Mouse (Mus musculus): ENCODE measurements around the gene Glis3. TPM values are rescaled to one million over a fixed set of nuclear protein-coding genes. Genes with fewer than 3 reads are reported as not detected.

Gene Glis3
- polyA plus RNA-seq, 1 experiment from 2014 or later: 3.2 TPM

- Histone ChIP-seq H3K27ac (replicated peaks; ENCODE audit: low read depth, low read length) (no peak overlapping the region), H3K9ac (ENCODE audit: low read length) (no peak overlapping the region), H3K36me3 (ENCODE audit: control insufficient read depth, insufficient read depth, low read length) (no peaks in the 10 kb centered on the region), H3K4me1 (ENCODE audit: control insufficient read depth, insufficient read depth, low read length) (no peaks in the 10 kb centered on the region), H3K4me3 (ENCODE audit: low read depth, low read length) (no peak overlapping the region), H3K4me2 (ENCODE audit: low read depth, severe bottlenecking) (no peak overlapping the region), H3K9me3 (ENCODE audit: control insufficient read depth, low read length) (no peaks in the 10 kb centered on the region), H3K27me3 (ENCODE audit: control insufficient read depth, insufficient read depth, low read length) (no peaks in the 10 kb centered on the region)
- WGBS: 44% methylated on average over 4 of the region's 4 CpGs
- ATAC-seq (ENCODE audit: insufficient number of reproducible peaks, low FRiP score, low TSS enrichment, low read depth) (no peak), DNase-seq (ENCODE audit: low spot score) (no peak)
These were observed 31.0 kb downstream of the Glis3 start for GRCm38 (mm10) chr19:28648881-28649280.

- Histone ChIP-seq H3K9ac (ENCODE audit: low read length) (no peak overlapping the region), H3K36me3 (ENCODE audit: control insufficient read depth, insufficient read depth, low read length) (no peaks in the 10 kb centered on the region), H3K27me3 (ENCODE audit: control insufficient read depth, insufficient read depth, low read length) (no peaks in the 10 kb centered on the region), H3K4me1 (ENCODE audit: control insufficient read depth, insufficient read depth, low read length) (no peaks in the 10 kb centered on the region), H3K4me2 (ENCODE audit: low read depth, severe bottlenecking) (no peak overlapping the region), H3K9me3 (ENCODE audit: control insufficient read depth, low read length) (no peaks in the 10 kb centered on the region), H3K27ac (replicated peaks; ENCODE audit: low read depth, low read length) (no peak overlapping the region), H3K4me3 (ENCODE audit: low read depth, low read length) (no peak overlapping the region)
- 84% methylated on average over 6 of the region's 6 CpGs for WGBS
- ATAC-seq (ENCODE audit: insufficient number of reproducible peaks, low FRiP score, low TSS enrichment, low read depth): no peak
- DNase-seq (ENCODE audit: low spot score): no peak
These were observed 32.5 kb downstream of the Glis3 start for GRCm38 (mm10) chr19:28647424-28647823.

- 69% methylated on average over 4 of the region's 4 CpGs for WGBS
- Histone ChIP-seq H3K27me3 (ENCODE audit: control insufficient read depth, insufficient read depth, low read length) (no peaks in the 10 kb centered on the region), H3K4me2 (ENCODE audit: low read depth, severe bottlenecking) (no peak overlapping the region), H3K4me1 (ENCODE audit: control insufficient read depth, insufficient read depth, low read length) (no peaks in the 10 kb centered on the region), H3K27ac (replicated peaks; ENCODE audit: low read depth, low read length) (no peak overlapping the region), H3K9ac (ENCODE audit: low read length) (no peak overlapping the region), H3K9me3 (ENCODE audit: control insufficient read depth, low read length) (no peaks in the 10 kb centered on the region), H3K4me3 (ENCODE audit: low read depth, low read length) (no peak overlapping the region), H3K36me3 (ENCODE audit: control insufficient read depth, insufficient read depth, low read length) (no peaks in the 10 kb centered on the region)
- ATAC-seq (ENCODE audit: insufficient number of reproducible peaks, low FRiP score, low TSS enrichment, low read depth): no peak
- no peak for DNase-seq (ENCODE audit: low spot score)
These were observed 33.6 kb downstream of the Glis3 start for GRCm38 (mm10) chr19:28646286-28646685.

GRCm38 (mm10) chr19:28640861-28641381 is 39.0 kb downstream of the Glis3 start:
- no peak overlapping the region for H3K9ac ChIP-seq (ENCODE audit: low read length)
- no peak for DNase-seq (ENCODE audit: low spot score)
- 83% methylated on average over 7 of the region's 7 CpGs for WGBS

GRCm38 (mm10) chr19:28635991-28636553 is 43.8 kb downstream of the Glis3 start:
- no peak overlapping the region for H3K27ac ChIP-seq (replicated peaks; ENCODE audit: low read depth, low read length)
- no peak overlapping the region for H3K4me3 ChIP-seq (ENCODE audit: low read depth, low read length)
- no peak overlapping the region for H3K4me2 ChIP-seq (ENCODE audit: low read depth, severe bottlenecking)
- ATAC-seq (ENCODE audit: insufficient number of reproducible peaks, low FRiP score, low TSS enrichment, low read depth) (no peak), DNase-seq (ENCODE audit: low spot score) (no peak)
- H3K9ac ChIP-seq (ENCODE audit: low read length): no peak overlapping the region
- 64% methylated on average over 7 of the region's 8 CpGs for WGBS
- H3K4me1 ChIP-seq (ENCODE audit: control insufficient read depth, insufficient read depth, low read length): no peaks in the 10 kb centered on the region
- H3K9me3 ChIP-seq (ENCODE audit: control insufficient read depth, low read length): no peaks in the 10 kb centered on the region
- no peaks in the 10 kb centered on the region for H3K36me3 ChIP-seq (ENCODE audit: control insufficient read depth, insufficient read depth, low read length)
- no peaks in the 10 kb centered on the region for H3K27me3 ChIP-seq (ENCODE audit: control insufficient read depth, insufficient read depth, low read length)

More at GRCm38 (mm10) chr19:28640861-28641381, 39.0 kb downstream of the Glis3 start:
- Histone ChIP-seq H3K4me1 (ENCODE audit: control insufficient read depth, insufficient read depth, low read length) (no peaks in the 10 kb centered on the region), H3K27me3 (ENCODE audit: control insufficient read depth, insufficient read depth, low read length) (no peaks in the 10 kb centered on the region), H3K36me3 (ENCODE audit: control insufficient read depth, insufficient read depth, low read length) (no peaks in the 10 kb centered on the region), H3K4me2 (ENCODE audit: low read depth, severe bottlenecking) (no peak overlapping the region), H3K27ac (replicated peaks; ENCODE audit: low read depth, low read length) (no peak overlapping the region), H3K9me3 (ENCODE audit: control insufficient read depth, low read length) (no peaks in the 10 kb centered on the region), H3K4me3 (ENCODE audit: low read depth, low read length) (no peak overlapping the region)
- no peak for ATAC-seq (ENCODE audit: insufficient number of reproducible peaks, low FRiP score, low TSS enrichment, low read depth)

GRCm38 (mm10) chr19:28634986-28635385 is 44.9 kb downstream of the Glis3 start:
- no peaks in the 10 kb centered on the region for H3K27me3 ChIP-seq (ENCODE audit: control insufficient read depth, insufficient read depth, low read length)
- no peak overlapping the region for H3K27ac ChIP-seq (replicated peaks; ENCODE audit: low read depth, low read length)
- ATAC-seq (ENCODE audit: insufficient number of reproducible peaks, low FRiP score, low TSS enrichment, low read depth) (no peak), DNase-seq (ENCODE audit: low spot score) (no peak)
- H3K4me1 ChIP-seq (ENCODE audit: control insufficient read depth, insufficient read depth, low read length): no peaks in the 10 kb centered on the region
- H3K36me3 ChIP-seq (ENCODE audit: control insufficient read depth, insufficient read depth, low read length): no peaks in the 10 kb centered on the region
- 96% methylated on average over 3 of the region's 3 CpGs for WGBS
- H3K9ac ChIP-seq (ENCODE audit: low read length): no peak overlapping the region
- no peak overlapping the region for H3K4me3 ChIP-seq (ENCODE audit: low read depth, low read length)
- H3K9me3 ChIP-seq (ENCODE audit: control insufficient read depth, low read length): no peaks in the 10 kb centered on the region
- H3K4me2 ChIP-seq (ENCODE audit: low read depth, severe bottlenecking): no peak overlapping the region

- Histone ChIP-seq H3K4me2 (ENCODE audit: low read depth, severe bottlenecking) (no peak overlapping the region), H3K9ac (ENCODE audit: low read length) (no peak overlapping the region), H3K4me1 (ENCODE audit: control insufficient read depth, insufficient read depth, low read length) (no peaks in the 10 kb centered on the region), H3K27me3 (ENCODE audit: control insufficient read depth, insufficient read depth, low read length) (no peaks in the 10 kb centered on the region), H3K36me3 (ENCODE audit: control insufficient read depth, insufficient read depth, low read length) (no peaks in the 10 kb centered on the region), H3K9me3 (ENCODE audit: control insufficient read depth, low read length) (no peaks in the 10 kb centered on the region), H3K27ac (replicated peaks; ENCODE audit: low read depth, low read length) (no peak overlapping the region), H3K4me3 (ENCODE audit: low read depth, low read length) (no peak overlapping the region)
- WGBS: 68% methylated on average over 8 of the region's 8 CpGs
- DNase-seq (ENCODE audit: low spot score) (no peak), ATAC-seq (ENCODE audit: insufficient number of reproducible peaks, low FRiP score, low TSS enrichment, low read depth) (no peak)
These were observed 51.5 kb downstream of the Glis3 start for GRCm38 (mm10) chr19:28628416-28628815.

- no peak for DNase-seq (ENCODE audit: low spot score)
- no peaks in the 10 kb centered on the region for H3K27me3 ChIP-seq (ENCODE audit: control insufficient read depth, insufficient read depth, low read length)
- H3K4me1 ChIP-seq (ENCODE audit: control insufficient read depth, insufficient read depth, low read length): no peaks in the 10 kb centered on the region
- no peak overlapping the region for H3K4me3 ChIP-seq (ENCODE audit: low read depth, low read length)
- H3K9me3 ChIP-seq (ENCODE audit: control insufficient read depth, low read length): no peaks in the 10 kb centered on the region
- 92% methylated on average over 5 of the region's 5 CpGs for WGBS
- no peak for ATAC-seq (ENCODE audit: insufficient number of reproducible peaks, low FRiP score, low TSS enrichment, low read depth)
- H3K36me3 ChIP-seq (ENCODE audit: control insufficient read depth, insufficient read depth, low read length): no peaks in the 10 kb centered on the region
- H3K27ac ChIP-seq (replicated peaks; ENCODE audit: low read depth, low read length): no peak overlapping the region
- no peak overlapping the region for H3K4me2 ChIP-seq (ENCODE audit: low read depth, severe bottlenecking)
- H3K9ac ChIP-seq (ENCODE audit: low read length): no peak overlapping the region
These were observed 53.7 kb downstream of the Glis3 start for GRCm38 (mm10) chr19:28626189-28626588.

GRCm38 (mm10) chr19:28624571-28624970 is 55.3 kb downstream of the Glis3 start:
- Histone ChIP-seq H3K27me3 (ENCODE audit: control insufficient read depth, insufficient read depth, low read length) (no peaks in the 10 kb centered on the region), H3K9me3 (ENCODE audit: control insufficient read depth, low read length) (no peaks in the 10 kb centered on the region)

More at GRCm38 (mm10) chr19:28624571-28624970, 55.3 kb downstream of the Glis3 start:
- H3K27ac ChIP-seq (replicated peaks; ENCODE audit: low read depth, low read length): no peak overlapping the region
- H3K4me1 ChIP-seq (ENCODE audit: control insufficient read depth, insufficient read depth, low read length): no peaks in the 10 kb centered on the region
- H3K4me3 ChIP-seq (ENCODE audit: low read depth, low read length): no peak overlapping the region
- DNase-seq (ENCODE audit: low spot score) (no peak), ATAC-seq (ENCODE audit: insufficient number of reproducible peaks, low FRiP score, low TSS enrichment, low read depth) (no peak)
- no peak overlapping the region for H3K4me2 ChIP-seq (ENCODE audit: low read depth, severe bottlenecking)
- no peak overlapping the region for H3K9ac ChIP-seq (ENCODE audit: low read length)
- WGBS: 84% methylated on average over 1 of the region's 1 CpGs
- no peaks in the 10 kb centered on the region for H3K36me3 ChIP-seq (ENCODE audit: control insufficient read depth, insufficient read depth, low read length)

All from limb, embryonic 11.5 days (tissue).